Mouse (Mus musculus): ENCODE results near the gene Edem3.

- TF ChIP-seq CTCF (IDR thresholded peaks at IDR 0.05; ENCODE audit: extremely low read depth, insufficient read length, insufficient replicate concordance, low read depth, low read length) = no peak
- TF ChIP-seq POLR2A (IDR thresholded peaks at IDR 0.05; ENCODE audit: low read depth, low read length) = no peak
Measured at GRCm38 (mm10) chr1:151758301-151758700, 3.1 kb downstream of the Edem3 start.

Measured in small intestine, adult 2 months (tissue).